Mouse (Mus musculus) CH12.LX (cell line): ENCODE data around the gene Bves. TPM values are rescaled to one million over a fixed set of nuclear protein-coding genes. Genes with fewer than 3 reads are reported as not detected.

ENCODE experiments used
- DNase-seq: peaks from one replicate; pipeline ENCODE4 v3.0.0-alpha.2; 2013; ENCODE audit errors: extremely low read depth
- H3K27ac ChIP-seq: 2 replicates; pipeline ENCODE4 v1.5.1; 2012; ENCODE audit warnings: low read depth, mild to moderate bottlenecking, control low read depth, moderate library complexity; ENCODE audit not compliant: insufficient read depth
- H3K27me3 ChIP-seq: replicated peaks from 2 replicates; pipeline ENCODE3; 2012; ENCODE audit warnings: inconsistent platforms
- H3K36me3 ChIP-seq, 2 experiments: replicated peaks in 1 of 2; 2 replicates each; pipeline versions ENCODE3 to v1.6.1; 2012; ENCODE audit warnings: inconsistent platforms in 1 of 2, low read length in 1 of 2, mild to moderate bottlenecking in 1 of 2, mixed read lengths in 1 of 2, moderate library complexity in 1 of 2; ENCODE audit not compliant: control insufficient read depth in 1 of 2, insufficient read depth in 1 of 2
- H3K4me1 ChIP-seq, 2 experiments: 2 replicates each; pipeline ENCODE4 v1.6.1; 2012; ENCODE audit warnings: inconsistent platforms in 1 of 2, moderate library complexity in 1 of 2; ENCODE audit not compliant: insufficient read depth in 2 of 2, control insufficient read depth in 1 of 2
- H3K4me2 ChIP-seq: 2 replicates; pipeline ENCODE4 v1.6.1; 2012; ENCODE audit warnings: low read depth, mild to moderate bottlenecking, control low read depth; ENCODE audit not compliant: poor library complexity, insufficient read depth, severe bottlenecking
- H3K4me3 ChIP-seq, 3 experiments: fragments of 150-350 bp in 1 of 3; sonication (generic) in 1 of 3; replicated peaks in 1 of 3; 2 replicates each; pipeline versions ENCODE3 to v1.5.1; 2011 to 2012; ENCODE audit warnings: low read depth in 2 of 3, low read length in 2 of 3, mild to moderate bottlenecking in 2 of 3, moderate library complexity in 2 of 3, control low read depth in 1 of 3, improper control_type of control experiment in 1 of 3, inconsistent platforms in 1 of 3, mixed read lengths in 1 of 3; ENCODE audit not compliant: poor library complexity in 1 of 3
- H3K79me2 ChIP-seq: replicated peaks from 2 replicates; pipeline ENCODE4 v1.6.1; 2012; ENCODE audit warnings: mild to moderate bottlenecking, moderate library complexity; ENCODE audit not compliant: control insufficient read depth, poor library complexity, insufficient read depth, severe bottlenecking; ENCODE audit errors: extremely low read depth
- H3K9ac ChIP-seq: 2 replicates; pipeline ENCODE4 v1.6.1; 2012; ENCODE audit warnings: low read depth, mild to moderate bottlenecking, control low read depth, moderate library complexity; ENCODE audit not compliant: insufficient read depth
- H3K9me3 ChIP-seq: replicated peaks from 2 replicates; pipeline ENCODE3; 2012; ENCODE audit warnings: low read length, inconsistent platforms, mixed read lengths
- BHLHE40 ChIP-seq: IDR thresholded peaks from 2 replicates; pipeline ENCODE4 v1.6.1; 2011; ENCODE audit warnings: mild to moderate bottlenecking, low read depth, low read length, improper control_type of control experiment
- CHD2 ChIP-seq: IDR thresholded peaks from 2 replicates; pipeline ENCODE4 v1.6.1; 2011; ENCODE audit warnings: low read length, improper control_type of control experiment
- CTCF ChIP-seq, 2 experiments: IDR thresholded peaks in 1 of 2; conservative IDR thresholded peaks in 1 of 2; 2 replicates each; pipeline ENCODE4 v1.5.1; 2011 to 2012; ENCODE audit warnings: low read depth in 2 of 2, low read length in 2 of 2, improper control_type of control experiment in 1 of 2, inconsistent platforms in 1 of 2, mild to moderate bottlenecking in 1 of 2, moderate library complexity in 1 of 2
- E2F4 ChIP-seq: IDR thresholded peaks from 2 replicates; pipeline ENCODE4 v1.6.1; 2011; ENCODE audit warnings: low read depth, low read length, improper control_type of control experiment; ENCODE audit not compliant: insufficient replicate concordance
- ETS1 ChIP-seq: conservative IDR thresholded peaks from 2 replicates; pipeline ENCODE4 v1.6.1; 2012; ENCODE audit warnings: low read depth, mild to moderate bottlenecking, inconsistent platforms, low read length, improper control_type of control experiment, moderate library complexity
- GABPA ChIP-seq: IDR thresholded peaks from 2 replicates; pipeline ENCODE4 v1.6.1; 2012; ENCODE audit warnings: low read depth, low read length, improper control_type of control experiment, inconsistent platforms; ENCODE audit not compliant: insufficient replicate concordance
- HCFC1 ChIP-seq: IDR thresholded peaks from 2 replicates; pipeline ENCODE4 v1.6.1; 2012; ENCODE audit warnings: low read depth, mild to moderate bottlenecking, inconsistent platforms, low read length, improper control_type of control experiment
- JUND ChIP-seq: conservative IDR thresholded peaks from 2 replicates; pipeline ENCODE4 v1.6.1; 2011; ENCODE audit warnings: low read depth, low read length, improper control_type of control experiment
- KAT2A ChIP-seq: IDR thresholded peaks from 2 replicates; pipeline ENCODE4 v1.6.1; 2012; ENCODE audit warnings: low read length, improper control_type of control experiment, inconsistent platforms; ENCODE audit not compliant: insufficient replicate concordance
- MAFK ChIP-seq: IDR thresholded peaks from 2 replicates; pipeline ENCODE4 v1.6.1; 2011; ENCODE audit warnings: low read length, improper control_type of control experiment; ENCODE audit not compliant: insufficient replicate concordance
- MYC ChIP-seq: IDR thresholded peaks from 2 replicates; pipeline ENCODE4 v1.6.1; 2011; ENCODE audit warnings: low read depth, mild to moderate bottlenecking, improper control_type of control experiment, low read length
- POLR2A ChIP-seq: IDR thresholded peaks from 2 replicates; pipeline ENCODE4 v1.6.1; 2011; ENCODE audit warnings: low read depth, mild to moderate bottlenecking, improper control_type of control experiment, low read length
- RCOR1 ChIP-seq: conservative IDR thresholded peaks from 2 replicates; pipeline ENCODE4 v1.6.1; 2012; ENCODE audit warnings: low read depth, mild to moderate bottlenecking, inconsistent platforms, low read length, improper control_type of control experiment
- SIN3A ChIP-seq: IDR thresholded peaks from 2 replicates; pipeline ENCODE4 v1.6.1; 2012; ENCODE audit warnings: low read length, improper control_type of control experiment, inconsistent platforms
- SMC3 ChIP-seq: IDR thresholded peaks from 2 replicates; pipeline ENCODE4 v1.6.1; 2011; ENCODE audit warnings: low read depth, low read length, improper control_type of control experiment
- TBP ChIP-seq: conservative IDR thresholded peaks from 2 replicates; pipeline ENCODE4 v1.6.1; 2011; ENCODE audit warnings: low read depth, low read length, improper control_type of control experiment
- USF1 ChIP-seq: IDR thresholded peaks from 2 replicates; pipeline ENCODE4 v1.6.1; 2014; ENCODE audit warnings: low read depth, mild to moderate bottlenecking, inconsistent platforms, low read length, improper control_type of control experiment
- ZC3H11A ChIP-seq: IDR thresholded peaks from 2 replicates; pipeline ENCODE4 v1.6.1; 2012; ENCODE audit warnings: low read depth, mild to moderate bottlenecking, inconsistent platforms, low read length, improper control_type of control experiment
- dilution Hi-C: fragments of 300-500 bp; cut with MboI; formaldehyde crosslinking; loops from 2 replicates; pipeline ENCODE4 v1.14.3; 2020; ENCODE audit warnings: low sequenced_read_pairs; ENCODE audit not compliant: extremely low pct_unique_long_range_greater_than_20kb, extremely low pct_ligation_motif_present
- in situ Hi-C: fragments of 300-500 bp; cut with MboI; formaldehyde crosslinking; loops from 3 replicates; pipeline ENCODE4 v1.14.3; 2019; ENCODE audit warnings: low sequenced_read_pairs, low pct_ligation_motif_present, low pct_unique_long_range_greater_than_20kb, mixed read lengths
- polyA plus RNA-seq: library from polyadenylated mRNA; unstranded; fragments of >175 nt; gene quantifications from 2 replicates; pipeline ENCODE4 v1.2.1, GENCODE M21; 2012; ENCODE audit warnings: low read depth; ENCODE audit not compliant: insufficient read length
- total RNA-seq, 2 experiments: library from RNA; depleted of rRNA; stranded (reverse); fragments of 300-350 nt in 1 of 2; fragments of >200 nt in 1 of 2; gene quantifications; 2 replicates each; pipeline ENCODE4 v1.2.3; 2012 to 2014

The Bves gene
- total and polyA plus RNA-seq, 3 experiments: not detected

DNA sequence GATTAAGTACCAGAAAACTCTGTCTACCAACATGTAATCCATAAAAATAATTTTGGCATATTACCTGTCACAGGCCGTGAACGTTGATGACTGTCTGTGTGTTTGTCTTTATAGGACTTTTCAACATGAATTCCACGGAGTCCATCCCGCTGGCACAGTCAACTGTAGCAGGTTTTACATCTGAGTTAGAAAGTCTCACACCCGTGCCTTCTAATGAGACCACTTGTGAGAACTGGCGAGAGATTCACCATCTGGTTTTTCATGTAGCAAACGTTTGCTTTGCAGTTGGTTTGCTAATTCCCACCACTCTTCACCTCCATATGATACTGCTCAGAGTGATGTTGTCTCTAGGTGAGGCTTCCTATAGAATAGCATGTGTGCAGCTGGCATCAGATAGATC lies 3.5 kb downstream of the Bves start:
- no peak for DNase-seq
- H3K27ac ChIP-seq: no peak overlapping the region
- no peaks in the 10 kb centered on the region for H3K36me3 ChIP-seq
- in situ Hi-C loops: no loop called here
- H3K27me3 ChIP-seq: no peaks in the 10 kb centered on the region
- H3K4me2 ChIP-seq: no peak overlapping the region
- no peak overlapping the region for H3K9ac ChIP-seq
- no peaks in the 10 kb centered on the region for H3K79me2 ChIP-seq
- dilution Hi-C loops: no loop called here
- peaks cover 5% of the 10 kb centered on the region for H3K9me3 ChIP-seq
- no peak overlapping the region for H3K4me3 ChIP-seq
- no peak for TF ChIP-seq USF1
- no peak for TF ChIP-seq BHLHE40
- no peak for TF ChIP-seq KAT2A
- no peak for TF ChIP-seq ZC3H11A
- no peak for TF ChIP-seq JUND
- TF ChIP-seq CHD2: no peak
- no peak for TF ChIP-seq TBP
- TF ChIP-seq POLR2A: no peak
- TF ChIP-seq SIN3A: no peak
- TF ChIP-seq ETS1: no peak
- no peaks in the 10 kb centered on the region for H3K4me1 ChIP-seq

DNA sequence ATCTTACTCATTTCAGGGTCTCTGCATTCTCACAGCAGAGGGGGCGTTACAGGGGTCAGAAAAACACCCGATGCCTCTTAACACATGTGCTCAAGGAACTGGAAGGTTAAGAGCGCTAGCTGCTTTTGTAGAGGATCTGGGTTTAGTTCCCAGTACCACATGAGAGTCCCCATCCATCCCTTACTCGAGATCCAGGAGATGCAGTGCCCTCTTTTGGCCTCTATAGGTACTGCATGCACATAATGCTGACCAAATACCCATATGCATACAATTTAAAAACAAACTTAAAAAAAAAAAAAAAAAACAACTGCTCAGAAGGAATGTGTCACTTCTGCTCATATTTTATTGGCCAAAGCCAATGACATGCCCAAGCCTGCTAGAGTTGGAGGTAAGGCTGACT lies 8.8 kb downstream of the Bves start:
- DNase-seq: no peak
- no peak overlapping the region for H3K4me2 ChIP-seq
- H3K4me1 ChIP-seq: no peaks in the 10 kb centered on the region
- dilution Hi-C loops (no loop called here), in situ Hi-C loops (no loop called here)
- no peaks in the 10 kb centered on the region for H3K79me2 ChIP-seq
- H3K4me3 ChIP-seq: no peak overlapping the region
- H3K27ac ChIP-seq: no peak overlapping the region
- no peaks in the 10 kb centered on the region for H3K27me3 ChIP-seq
- H3K9me3 ChIP-seq: no peaks in the 10 kb centered on the region
- no peak for TF ChIP-seq ETS1
- TF ChIP-seq CTCF (conservative IDR thresholded peaks at IDR 0.05 in 1 of 2, IDR thresholded peaks at IDR 0.05 in 1 of 2; ENCODE audit: low read depth in 2 of 2, low read length in 2 of 2): peak in 1 of 2 experiments; percentile 27; a peak in 2 of 4 replicates
- no peak for TF ChIP-seq RCOR1
- H3K36me3 ChIP-seq: no peaks in the 10 kb centered on the region
- no peak overlapping the region for H3K9ac ChIP-seq

DNA sequence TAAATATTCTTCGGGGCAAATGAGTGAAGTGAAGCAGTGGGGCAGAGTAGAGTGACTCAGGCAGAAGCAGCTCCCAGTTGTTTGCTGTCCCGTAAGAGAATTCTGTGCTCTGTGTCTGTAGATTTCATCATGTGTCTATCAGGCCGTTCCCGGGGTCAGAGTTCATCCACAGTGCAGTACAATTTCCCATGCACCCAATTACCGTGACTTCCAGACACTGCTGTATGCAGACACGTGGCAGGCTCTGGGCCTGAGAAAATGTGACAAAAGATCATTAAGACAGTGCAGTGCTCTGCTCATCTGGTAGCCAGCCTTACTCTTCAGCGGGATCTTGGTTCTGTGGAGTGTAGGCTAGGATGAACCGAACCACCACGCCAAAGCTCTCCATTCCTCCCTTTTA lies 9.6 kb downstream of the Bves start:
- no peak overlapping the region for H3K4me3 ChIP-seq
- TF ChIP-seq CTCF (conservative IDR thresholded peaks at IDR 0.05 in 1 of 2, IDR thresholded peaks at IDR 0.05 in 1 of 2; ENCODE audit: low read depth in 2 of 2, low read length in 2 of 2) (no peak), GABPA (no peak), MYC (no peak), E2F4 (no peak), MAFK (no peak), TBP (no peak), SMC3 (no peak), RCOR1 (no peak), HCFC1 (no peak)
- H3K9ac ChIP-seq: no peak overlapping the region
- no peak for DNase-seq
- no peak overlapping the region for H3K4me2 ChIP-seq
- H3K9me3 ChIP-seq: no peaks in the 10 kb centered on the region
- H3K4me1 ChIP-seq: no peaks in the 10 kb centered on the region
- in situ Hi-C loops: no loop called here
- dilution Hi-C loops: no loop called here
- H3K27me3 ChIP-seq: no peaks in the 10 kb centered on the region
- no peaks in the 10 kb centered on the region for H3K36me3 ChIP-seq
- no peak overlapping the region for H3K27ac ChIP-seq
- no peaks in the 10 kb centered on the region for H3K79me2 ChIP-seq
